In genomic region chr8:89060717-89061116, GRCm38 (mm10) we compare ENCODE assay signal across 34 mouse cellular contexts. TPM values are rescaled to one million over a fixed set of nuclear protein-coding genes. Genes with fewer than 3 reads are reported as not detected.
"Had no signal": no experiment of that assay in that cellular context is flagged by ENCODE, and none has a peak within 500 bp of the region (broad histone marks: within the 10 kb centered on the region; RNA-seq: fewer than 3 reads in every experiment).

No protein-coding gene starts in this region.

- H3K9me3 ChIP-seq: heart, embryonic 12.5 days; heart, embryonic 13.5 days; heart, embryonic 15.5 days; hindbrain, embryonic 10.5 days; hindbrain, embryonic 12.5 days; hindbrain, embryonic 13.5 days; hindbrain, embryonic 15.5 days; intestine, embryonic 15.5 days; kidney, embryonic 15.5 days had no signal

- H3K4me3 ChIP-seq: heart, embryonic 12.5 days; heart, embryonic 13.5 days; heart, embryonic 15.5 days; hindbrain, embryonic 10.5 days; hindbrain, embryonic 12.5 days; hindbrain, embryonic 13.5 days; hindbrain, embryonic 15.5 days; intestine, embryonic 15.5 days; kidney, embryonic 15.5 days; layer of hippocampus, adult 2 months; left cerebral cortex, adult 2 months had no signal

- DNase-seq: heart, postnatal 10 days; heart, postnatal 14 days; heart, postnatal 36 days; heart, postnatal 4 days; kidney, adult 11 months; kidney, adult 18-20 months; kidney, adult 2 months; kidney, adult 8-10 months; kidney, adult 9 months; kidney, postnatal 10 days; kidney, postnatal 14 days; kidney, postnatal 36 days; kidney, postnatal 4 days; layer of hippocampus, adult 9-11 months; layer of hippocampus, postnatal 36 days had no signal

- H3K36me3 ChIP-seq: heart, embryonic 12.5 days; heart, embryonic 13.5 days; heart, embryonic 15.5 days; hindbrain, embryonic 10.5 days; hindbrain, embryonic 12.5 days; hindbrain, embryonic 13.5 days; hindbrain, embryonic 15.5 days; intestine, embryonic 15.5 days; kidney, embryonic 15.5 days had no signal

- H3K4me2 ChIP-seq: heart, embryonic 11.5 days; heart, embryonic 12.5 days; heart, embryonic 13.5 days; heart, embryonic 15.5 days; hindbrain, embryonic 12.5 days; hindbrain, embryonic 13.5 days; hindbrain, embryonic 14.5 days; hindbrain, embryonic 15.5 days; intestine, embryonic 15.5 days; kidney, embryonic 15.5 days had no signal

- H3K27ac ChIP-seq: heart, embryonic 13.5 days; heart, embryonic 15.5 days; hindbrain, embryonic 10.5 days; hindbrain, embryonic 12.5 days; hindbrain, embryonic 13.5 days; hindbrain, embryonic 14.5 days; hindbrain, embryonic 15.5 days; hindbrain, postnatal 0 days; intestine, embryonic 15.5 days; kidney, embryonic 15.5 days; kidney, postnatal 0 days; layer of hippocampus, adult 2 months; left cerebral cortex, adult 2 months had no signal

- H3K4me1 ChIP-seq: intestine, embryonic 15.5 days had no signal

- H3K9ac ChIP-seq: heart, embryonic 12.5 days; heart, embryonic 13.5 days; heart, embryonic 15.5 days; hindbrain, embryonic 12.5 days; hindbrain, embryonic 13.5 days; hindbrain, embryonic 14.5 days; hindbrain, embryonic 15.5 days; intestine, embryonic 15.5 days; kidney, embryonic 15.5 days had no signal

- H3K27me3 ChIP-seq: intestine, embryonic 15.5 days; kidney, embryonic 15.5 days had no signal

- ATAC-seq: hindbrain, embryonic 16.5 days; hindbrain, postnatal 0 days; inflammation-experienced regulatory T-cells, adult 6 months; intestine, embryonic 15.5 days; intestine, embryonic 16.5 days; intestine, postnatal 0 days had no signal

RNA-seq across cellular contexts. Expression of gene Sall1, which starts 16.8 kb away (rescaled TPM):
- polyA plus RNA-seq: inflammation-experienced regulatory T-cells, adult 6 months had no signal
